Mouse (Mus musculus) cerebellum, adult 11-12 months (tissue): ENCODE results near the gene Samt2.
"Not testable (repeated sequence)": the region's sequence is repeated elsewhere in the genome, so short reads cannot be mapped to it uniquely, and the experiment has no call there.

Experiments
- DNase-seq: peaks from one replicate; pipeline ENCODE4 v3.0.0; 2022

Gene Samt2

DNA sequence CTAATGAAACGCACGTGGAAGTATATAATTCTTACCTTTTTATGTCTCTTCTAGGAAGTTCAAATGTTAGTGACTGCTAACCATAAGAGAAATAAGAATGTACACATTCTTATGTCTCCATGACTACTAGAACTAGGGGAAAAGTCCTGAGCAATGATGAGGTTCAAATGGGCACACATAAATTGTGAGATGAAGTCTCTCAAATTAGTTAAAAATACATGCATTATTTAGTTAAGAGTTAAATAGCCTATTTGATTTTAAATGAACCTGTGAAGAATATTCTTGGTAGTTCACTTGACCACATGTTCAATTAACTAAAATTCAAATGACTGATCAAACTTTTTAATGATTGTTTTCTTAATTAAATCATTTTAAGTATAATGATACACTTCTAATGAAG, at the start of gene Samt2:
Samt2 (minus strand) TSS at position 101 of the 400 bp plus-strand sequence.
- not testable (repeated sequence) for DNase-seq
